Mouse (Mus musculus): Measurements from ENCODE around the gene Apool. TPM values are rescaled to one million over a fixed set of nuclear protein-coding genes. Genes with fewer than 3 reads are reported as not detected.
"Not testable (repeated sequence)": the region's sequence is repeated elsewhere in the genome, so short reads cannot be mapped to it uniquely, and the experiment has no call there.

The Apool gene
- polyA plus RNA-seq, 1 experiment from 2014 or later = 87.8 TPM

GRCm38 (mm10) chrX:112370577-112371410, 59.7 kb downstream of the Apool start:
- WGBS = 76% methylated on average over 5 of the region's 5 CpGs

GRCm38 (mm10) chrX:112406679-112407078, 95.5 kb downstream of the Apool start, which contains the start of gene Satl1:
Satl1 (minus strand) TSS chrX:112406779.
- Histone ChIP-seq H3K4me1 (ENCODE audit: control insufficient read depth, insufficient read depth, low read length) (no peaks in the 10 kb centered on the region), H3K27me3 (ENCODE audit: control insufficient read depth, insufficient read depth, low read length) (no peaks in the 10 kb centered on the region), H3K4me3 (ENCODE audit: low read length) (no peak within 1 kb of the TSS), H3K9me3 (replicated peaks; ENCODE audit: control insufficient read depth, low read length) (no peaks in the 10 kb centered on the region), H3K4me2 (ENCODE audit: low read depth, low read length) (no peak within 1 kb of the TSS), H3K9ac (ENCODE audit: low read length) (no peak within 1 kb of the TSS), H3K27ac (ENCODE audit: low read length) (no peak within 1 kb of the TSS), H3K36me3 (ENCODE audit: control insufficient read depth, insufficient read depth) (no peaks in the 10 kb centered on the region)
- no peak for ATAC-seq (replicated peaks; ENCODE audit: extremely low read depth, insufficient read depth, low FRiP score)
- WGBS = 85% methylated on average over 3 of the region's 3 CpGs

More at GRCm38 (mm10) chrX:112370577-112371410, 59.7 kb downstream of the Apool start:
- H3K4me1 ChIP-seq (ENCODE audit: control insufficient read depth, insufficient read depth, low read length); H3K9ac ChIP-seq (ENCODE audit: low read length); H3K36me3 ChIP-seq (ENCODE audit: control insufficient read depth, insufficient read depth); H3K27me3 ChIP-seq (ENCODE audit: control insufficient read depth, insufficient read depth, low read length); H3K27ac ChIP-seq (ENCODE audit: low read length); H3K9me3 ChIP-seq (replicated peaks; ENCODE audit: control insufficient read depth, low read length); H3K4me2 ChIP-seq (ENCODE audit: low read depth, low read length); H3K4me3 ChIP-seq (ENCODE audit: low read length): not testable (repeated sequence)
- peak; percentile 99 for ATAC-seq (replicated peaks; ENCODE audit: extremely low read depth, insufficient read depth, low FRiP score)

GRCm38 (mm10) chrX:112412309-112412708, 101.2 kb downstream of the Apool start:
- H3K4me2 ChIP-seq (ENCODE audit: low read depth, low read length) = no peak overlapping the region
- 66% methylated on average over 2 of the region's 2 CpGs for WGBS
- H3K36me3 ChIP-seq (ENCODE audit: control insufficient read depth, insufficient read depth) = no peaks in the 10 kb centered on the region
- no peak overlapping the region for H3K9ac ChIP-seq (ENCODE audit: low read length)
- H3K4me1 ChIP-seq (ENCODE audit: control insufficient read depth, insufficient read depth, low read length) = no peaks in the 10 kb centered on the region
- no peak overlapping the region for H3K27ac ChIP-seq (ENCODE audit: low read length)
- no peaks in the 10 kb centered on the region for H3K27me3 ChIP-seq (ENCODE audit: control insufficient read depth, insufficient read depth, low read length)
- no peak overlapping the region for H3K4me3 ChIP-seq (ENCODE audit: low read length)
- ATAC-seq (replicated peaks; ENCODE audit: extremely low read depth, insufficient read depth, low FRiP score) = no peak
- H3K9me3 ChIP-seq (replicated peaks; ENCODE audit: control insufficient read depth, low read length) = no peaks in the 10 kb centered on the region

Other genes starting within 250 kb of the Apool start
- not detected in 2 replicates for gene 4933403O08Rik, start 72.3 kb upstream of the Apool start, polyA plus RNA-seq (2015; fragmentation: Nextera tagmentation; extraction: Ambion mirVana)
- not detected in 2 replicates for gene Satl1, start 95.4 kb downstream of the Apool start, polyA plus RNA-seq (2015; fragmentation: Nextera tagmentation; extraction: Ambion mirVana)
- 0.26 TPM in 1 of 2 replicates, not detected in the other for gene 2010106E10Rik, start 183.9 kb downstream of the Apool start, polyA plus RNA-seq (2015; fragmentation: Nextera tagmentation; extraction: Ambion mirVana)